Mouse (Mus musculus) monocyte, adult 2 months (primary cell): Measurements from ENCODE around the gene Lgals12.

Experiments used
- DNase-seq, 2 experiments: peaks; one replicate each; pipeline ENCODE4 v3.0.0; 2022; ENCODE audit warnings: low spot score in 2 of 2, low read depth in 1 of 2

Gene Lgals12

GRCm38 (mm10) chr19:7585279-7585678, 21.7 kb downstream of the Lgals12 start:
- DNase-seq, result no peak

DNA sequence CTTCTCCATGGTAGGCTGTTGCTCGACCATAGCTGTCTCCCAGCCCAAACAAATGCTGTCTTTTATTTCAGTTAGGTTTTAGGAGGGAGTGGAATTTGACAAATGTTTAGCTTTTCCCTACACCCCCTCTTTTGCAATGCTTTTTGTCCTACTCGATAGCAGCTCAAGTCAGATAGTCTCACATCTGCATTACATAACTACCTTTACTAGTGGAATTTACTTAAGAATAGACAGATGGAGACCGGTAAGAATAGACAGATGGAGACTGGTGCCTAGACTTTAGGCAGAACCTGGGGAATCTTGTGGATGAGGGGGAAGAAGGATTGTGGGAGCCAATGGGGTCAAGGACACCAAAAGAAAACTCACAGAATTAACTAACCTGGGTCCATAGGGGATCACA, 23.4 kb downstream of the Lgals12 start:
- DNase-seq, result no peak

DNA sequence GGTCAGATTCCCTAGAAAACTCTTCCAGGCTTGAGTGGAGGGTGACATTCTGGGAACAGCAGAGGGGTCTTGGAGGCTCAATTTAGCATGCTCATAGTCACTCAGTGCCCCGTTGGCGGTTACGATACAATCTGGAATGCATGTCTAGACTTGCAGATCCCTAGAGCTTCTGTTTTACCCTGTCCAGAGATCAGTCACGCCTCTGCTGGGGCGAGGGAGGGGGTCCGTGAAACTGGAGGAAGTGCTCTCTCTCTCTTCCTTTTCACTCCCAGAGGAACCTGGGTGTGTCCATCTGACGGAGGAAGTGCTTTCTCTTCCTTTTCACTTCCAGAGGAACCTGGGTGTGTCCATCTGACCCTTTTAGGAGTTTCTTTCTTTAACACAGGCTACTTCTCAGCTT, 23.9 kb downstream of the Lgals12 start:
- DNase-seq, result no peak

DNA sequence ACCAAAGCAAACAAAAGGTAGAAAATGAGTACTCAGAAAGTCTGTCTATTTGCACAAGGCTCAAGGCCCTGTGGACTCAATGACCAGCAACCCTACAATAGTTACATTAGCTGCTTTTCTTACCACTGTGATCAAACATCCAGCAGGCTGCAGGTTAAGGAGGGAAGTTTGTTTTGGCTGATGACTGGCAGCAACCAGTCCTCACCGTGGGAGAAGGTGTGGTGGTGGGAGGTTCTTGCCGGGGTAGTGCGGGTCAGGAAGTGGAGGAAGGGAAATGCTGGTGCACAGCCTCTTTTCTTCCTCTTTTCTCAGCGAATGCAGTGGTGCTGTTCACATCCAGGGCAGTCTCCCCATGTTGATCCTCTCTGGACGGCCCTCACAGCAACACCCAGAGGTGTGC, 26.0 kb downstream of the Lgals12 start:
- no peak for DNase-seq

- no peak for DNase-seq
Measured at GRCm38 (mm10) chr19:7577710-7578109, 29.3 kb downstream of the Lgals12 start.

DNA sequence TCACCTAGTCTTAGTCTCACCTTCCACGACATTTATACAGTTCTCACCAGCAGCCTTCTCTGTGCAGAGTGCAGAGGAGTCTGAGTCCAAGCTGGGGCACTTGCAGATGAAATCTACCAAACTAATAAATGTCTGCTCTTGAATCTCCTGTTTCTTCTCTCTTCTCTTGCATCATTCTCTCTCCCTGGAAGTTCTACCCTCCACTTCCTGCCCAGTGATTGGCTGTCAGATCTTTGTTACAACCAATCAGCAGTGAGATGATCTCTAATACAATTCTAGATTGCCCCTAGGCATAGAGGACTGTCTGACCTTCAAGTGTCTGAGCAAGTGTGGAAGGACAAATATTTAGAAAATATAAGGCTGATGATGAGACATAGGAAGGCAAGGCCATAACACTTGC, 30.8 kb downstream of the Lgals12 start:
- DNase-seq, result no peak

- DNase-seq, result no peak
Measured at GRCm38 (mm10) chr19:7569650-7570049, 37.3 kb downstream of the Lgals12 start.

DNA sequence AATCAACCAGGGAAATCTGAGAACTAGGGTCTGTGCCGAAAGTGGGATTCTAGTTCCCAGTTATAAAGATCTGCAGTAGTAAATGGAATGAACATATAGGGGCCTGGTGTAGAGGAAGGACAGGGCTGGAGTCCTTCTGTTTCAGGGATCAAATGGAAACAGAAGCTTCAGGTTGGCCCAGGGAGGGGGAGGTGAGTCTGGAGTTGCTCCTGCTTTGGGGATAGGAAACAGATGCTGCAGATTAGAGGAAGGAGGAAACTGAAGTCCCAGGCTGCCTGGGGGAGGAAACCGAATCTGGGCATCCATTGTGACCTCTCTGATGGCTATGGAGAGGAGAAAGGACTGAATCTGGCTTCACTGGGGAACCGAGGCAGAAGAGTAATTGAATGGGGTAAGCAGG, 38.6 kb downstream of the Lgals12 start:
- no peak for DNase-seq

DNA sequence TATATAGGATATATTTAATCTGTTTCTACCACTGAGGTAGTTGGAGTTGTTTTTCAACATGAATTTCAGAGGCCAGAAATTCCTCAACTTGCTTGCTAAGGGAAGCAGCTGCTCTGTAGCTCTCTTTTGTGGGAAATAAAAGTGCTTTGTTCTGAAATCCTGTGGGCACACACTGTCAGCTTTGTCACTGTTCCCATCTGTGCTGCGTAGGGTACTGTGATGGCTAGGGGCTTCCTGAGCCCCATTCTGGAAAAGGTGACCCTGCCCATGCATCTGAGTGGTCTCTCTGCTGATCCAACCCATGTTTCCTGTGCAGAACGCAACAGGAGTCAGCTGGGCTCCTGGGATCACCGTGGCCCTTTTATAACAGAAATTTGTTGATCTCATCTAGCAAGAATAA, 40.2 kb downstream of the Lgals12 start:
- no peak for DNase-seq

- DNase-seq, result no peak
Measured at GRCm38 (mm10) chr19:7564457-7564856, 42.5 kb downstream of the Lgals12 start.

DNA sequence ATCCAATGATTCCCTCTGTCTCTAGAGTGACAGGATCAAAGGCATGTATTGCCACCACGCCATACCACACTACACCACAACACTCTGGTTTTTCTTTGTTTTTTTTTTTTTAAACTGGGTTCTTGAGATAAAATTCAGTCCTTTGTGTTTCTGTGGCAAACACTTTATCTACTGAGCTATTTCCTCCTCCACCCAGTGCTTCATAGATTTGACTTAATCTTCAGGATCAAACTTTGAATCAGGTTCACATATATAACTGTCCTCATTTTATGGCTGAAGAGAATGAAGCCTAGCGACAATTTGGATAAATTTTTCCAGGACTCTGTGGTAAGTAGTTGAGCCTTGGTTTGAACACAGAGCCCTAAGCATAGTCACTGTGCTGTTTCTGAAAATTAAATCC, 43.3 kb downstream of the Lgals12 start:
- no peak for DNase-seq

DNA sequence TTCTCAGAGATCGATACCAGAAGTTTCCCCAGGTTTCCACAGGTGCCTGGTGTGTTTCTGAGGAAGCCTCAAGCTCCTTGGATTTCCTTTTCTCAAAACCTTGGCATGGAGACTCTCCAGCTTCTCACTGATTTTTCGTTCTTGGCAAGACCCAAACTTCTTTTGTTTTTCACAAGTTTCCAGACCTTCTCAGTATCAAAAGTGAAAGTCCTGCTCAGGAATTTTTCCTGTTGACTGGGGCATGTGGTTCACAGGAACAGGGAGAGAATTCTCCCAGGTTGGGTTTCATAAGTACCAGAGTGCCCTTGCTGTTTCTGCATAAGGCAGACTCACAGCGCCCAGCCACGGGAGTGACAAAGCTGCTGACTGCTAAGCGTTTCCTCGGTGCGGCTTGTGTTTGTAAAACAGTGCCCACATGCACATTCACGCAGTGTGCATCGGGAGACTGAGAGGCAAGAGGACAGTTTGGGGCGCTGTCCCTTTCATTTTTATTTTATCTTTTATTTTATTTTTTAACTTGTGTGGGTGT, 44.3 kb downstream of the Lgals12 start:
- DNase-seq, result no peak

DNA sequence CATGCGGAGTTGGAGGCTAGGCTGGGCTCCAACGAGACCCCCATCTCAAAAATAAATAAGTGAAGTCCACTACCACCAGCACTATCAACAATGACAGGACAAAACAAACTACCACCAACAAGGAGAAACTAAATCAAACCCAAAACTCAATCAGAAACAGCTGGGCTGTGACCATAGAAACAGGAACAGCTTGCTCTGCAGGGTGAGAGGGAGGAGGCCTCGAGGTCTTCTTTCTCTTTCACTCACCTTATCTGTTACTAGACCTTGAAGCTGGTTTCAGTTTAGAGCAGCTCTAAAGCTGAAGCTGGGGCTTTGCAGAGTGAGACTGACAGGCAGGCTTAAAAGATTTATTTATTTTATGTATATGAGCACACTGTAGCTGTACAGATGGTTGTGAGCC, 45.5 kb downstream of the Lgals12 start:
- DNase-seq, result no peak

DNA sequence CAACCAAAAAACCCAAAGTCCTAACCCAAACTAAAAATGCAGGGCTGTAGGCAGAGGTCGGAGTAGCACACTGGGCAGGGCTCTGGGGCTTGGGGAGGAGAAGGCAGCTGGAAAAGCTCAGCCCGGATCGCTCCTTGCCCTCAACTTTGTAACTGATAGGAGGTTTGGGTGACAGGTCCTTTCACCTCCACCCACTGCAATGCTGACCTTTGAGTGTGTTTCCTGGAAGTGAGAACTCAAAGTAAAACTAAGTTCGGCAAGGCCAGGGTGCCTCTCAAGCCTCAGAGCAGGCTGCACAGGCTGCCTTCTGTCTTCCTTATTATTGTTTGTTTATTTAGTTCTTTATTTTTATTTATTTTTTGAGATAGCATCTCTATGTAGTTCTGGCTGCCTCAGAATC, 47.0 kb downstream of the Lgals12 start:
- DNase-seq, result no peak

DNA sequence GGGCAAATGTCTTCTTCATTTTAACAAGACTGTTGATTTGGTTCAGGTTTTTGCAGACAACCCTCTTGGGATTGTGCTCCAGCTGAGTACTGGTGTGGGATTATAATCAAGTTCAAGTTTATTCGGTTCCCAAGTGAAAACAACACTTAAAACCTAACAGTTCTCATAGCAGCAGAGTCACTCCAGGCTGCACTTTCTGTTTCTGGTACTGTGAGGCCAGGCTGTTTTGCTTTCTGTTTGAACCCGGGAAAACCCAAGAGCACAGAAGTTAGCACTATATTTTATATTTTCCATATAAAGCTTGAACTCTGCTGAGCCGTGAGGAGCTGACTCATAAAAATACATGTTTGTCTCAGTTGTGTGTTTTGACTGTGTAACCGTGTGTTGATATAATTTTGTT, 48.3 kb downstream of the Lgals12 start:
- no peak for DNase-seq

- no peak for DNase-seq
Measured at GRCm38 (mm10) chr19:7557844-7558243, 49.1 kb downstream of the Lgals12 start.

- DNase-seq, result peak in 1 of 2 experiments; percentile 15
Measured at GRCm38 (mm10) chr19:7557328-7557822, 49.6 kb downstream of the Lgals12 start, which contains the start of gene Pla2g16. TSS of gene Pla2g16 (plus strand) at chr19:7557459.

DNA sequence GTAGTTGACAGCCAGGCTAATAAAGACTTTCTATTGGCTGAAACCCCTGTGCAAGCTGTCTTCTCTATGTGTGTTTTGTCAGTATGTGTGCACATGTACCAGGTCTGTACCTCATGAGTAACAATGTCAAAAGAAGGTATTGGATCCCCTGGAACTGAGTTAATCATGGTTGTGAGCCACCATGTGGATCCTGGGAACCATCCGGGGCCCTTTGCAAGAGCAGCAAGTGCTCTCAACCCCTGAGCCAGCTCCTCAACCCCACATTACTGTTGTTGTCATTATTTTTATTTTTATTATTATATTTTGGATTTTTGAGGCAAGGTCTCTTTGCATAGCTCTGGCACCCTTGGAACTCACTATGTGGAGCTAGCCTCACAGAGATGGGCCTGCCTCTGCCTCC, 50.4 kb downstream of the Lgals12 start:
- DNase-seq, result no peak

DNA sequence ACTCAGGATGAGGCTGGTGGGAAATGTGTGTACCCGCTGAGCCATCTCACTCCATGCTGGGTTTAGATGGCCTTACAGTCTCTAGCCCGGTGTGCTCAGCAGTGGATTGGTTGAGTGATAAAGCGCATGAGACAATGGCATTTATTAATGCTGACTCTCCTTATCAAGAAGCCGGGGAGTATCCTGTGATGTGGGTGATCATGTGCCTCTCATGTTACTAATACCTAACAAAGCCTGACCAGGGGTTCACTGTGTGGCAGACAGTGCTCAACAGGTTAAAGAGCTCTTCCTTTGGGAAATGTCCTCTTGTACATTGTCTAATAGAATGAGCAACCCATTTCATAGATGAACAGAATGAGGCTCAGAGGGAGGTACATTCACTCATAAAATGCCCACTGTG, 52.1 kb downstream of the Lgals12 start:
- DNase-seq, result no peak

DNA sequence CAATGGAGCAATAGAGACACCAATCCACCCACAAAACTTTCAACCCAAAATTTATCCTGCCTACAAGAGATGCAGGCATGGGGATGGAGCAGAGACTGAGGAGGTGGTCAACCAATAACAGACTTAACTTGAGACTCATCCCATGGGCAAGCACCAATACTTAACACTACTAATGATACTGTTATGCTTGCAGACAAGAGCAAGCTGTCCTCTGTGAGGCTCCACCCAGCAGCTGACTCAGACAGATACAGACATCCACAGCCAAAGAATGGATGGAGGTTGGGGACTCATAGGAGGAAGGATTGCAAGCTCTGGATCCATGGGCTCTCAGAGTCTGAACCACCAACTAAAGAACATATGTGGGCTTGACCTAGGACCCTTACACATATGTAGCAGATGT, 53.6 kb downstream of the Lgals12 start:
- no peak for DNase-seq

GRCm38 (mm10) chr19:7552301-7552673, 54.7 kb downstream of the Lgals12 start:
- no peak for DNase-seq

GRCm38 (mm10) chr19:7551550-7552300, 55.3 kb downstream of the Lgals12 start:
- no peak for DNase-seq

DNA sequence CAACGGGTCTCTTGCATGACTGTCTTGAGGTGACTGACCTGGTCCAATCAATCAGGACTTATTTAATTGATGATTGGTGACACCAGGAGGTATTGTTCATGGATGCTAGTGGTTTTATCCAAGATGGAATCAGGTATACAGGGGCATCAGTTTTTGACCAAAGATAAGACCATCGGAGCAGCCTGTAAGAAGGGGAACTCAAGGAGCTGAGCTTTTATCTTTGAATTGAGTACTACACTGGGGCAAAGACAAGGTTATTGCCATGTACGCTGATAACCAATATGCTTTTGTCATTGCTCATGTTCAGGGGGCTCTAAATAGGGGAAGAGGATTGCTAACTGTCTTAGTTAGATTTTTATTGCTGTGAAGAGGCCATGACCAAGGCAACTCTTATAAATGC, 58.1 kb downstream of the Lgals12 start:
- DNase-seq, result no peak
